Mouse (Mus musculus): ENCODE results near the gene Olfr1312.
"Not testable (repeated sequence)": the region's sequence is repeated elsewhere in the genome, so short reads cannot be mapped to it uniquely, and the experiment has no call there.

Gene Olfr1312

DNA sequence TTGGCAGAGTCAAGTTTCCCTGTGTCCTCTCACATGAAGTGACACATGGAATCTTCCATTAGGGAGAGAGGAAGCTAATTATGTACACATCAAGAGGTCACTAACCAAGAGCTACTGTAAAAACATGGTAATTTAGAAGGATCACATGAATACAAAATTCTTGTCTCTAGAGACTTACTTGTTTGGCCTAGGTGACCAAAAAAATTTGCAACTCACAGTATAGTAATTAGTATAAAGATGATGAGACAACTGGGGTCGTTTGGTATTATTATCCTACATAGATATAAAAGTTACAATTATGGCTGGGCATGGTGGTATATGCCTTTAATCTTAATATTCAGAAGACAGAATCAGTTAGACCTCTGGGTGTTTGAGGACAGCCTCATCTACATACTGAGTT is at the start of gene Olfr1312:
Gene Olfr1312 (minus strand): TSS at position 101 of the 400 bp plus-strand sequence.
- no peak for DNase-seq (ENCODE audit: low spot score in 2 of 2)

DNA sequence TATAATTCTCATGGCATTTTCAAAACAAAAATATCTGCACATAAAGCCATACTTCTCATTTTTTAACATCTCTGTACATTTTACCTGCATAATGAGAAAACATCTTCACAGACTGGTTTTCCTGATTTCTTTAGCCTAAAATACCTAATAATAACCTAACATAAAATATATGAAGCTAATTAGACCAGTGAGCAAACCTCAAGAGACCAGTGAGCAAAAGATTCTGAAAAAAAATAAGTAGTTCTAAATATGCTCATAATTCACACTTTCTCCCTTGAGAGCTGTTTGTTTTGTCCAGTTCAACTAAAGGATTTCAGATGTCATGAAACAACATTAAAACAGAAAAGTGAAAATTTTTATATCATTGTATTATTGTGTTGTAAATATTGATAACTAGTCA is 46.6 kb upstream of the Olfr1312 start, which contains the start of gene Olfr1314:
Gene Olfr1314 (minus strand): TSS at position 101 of the 400 bp plus-strand sequence.
- DNase-seq (ENCODE audit: low spot score in 2 of 2), result no peak

DNA sequence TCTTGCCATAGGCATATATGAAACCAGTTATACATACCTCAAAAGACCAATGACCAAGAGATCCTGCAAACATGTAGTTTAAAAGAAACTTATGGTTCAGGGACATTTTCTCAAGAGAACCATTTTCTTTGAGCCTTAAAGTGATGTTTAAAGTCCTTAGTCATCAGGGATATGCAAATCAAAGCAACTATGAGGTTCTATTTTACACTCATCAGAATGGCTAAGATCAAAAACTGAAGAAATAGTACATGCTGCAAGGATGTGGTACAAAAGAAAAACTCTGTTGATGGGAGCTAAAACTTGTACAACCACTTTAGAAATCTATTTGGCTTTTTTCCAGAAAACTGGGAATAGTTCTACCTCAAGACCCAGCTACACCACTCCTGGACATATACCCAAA is 27.7 kb upstream of the Olfr1312 start, which contains the start of gene Olfr1313:
Gene Olfr1313 (minus strand): TSS at position 101 of the 400 bp plus-strand sequence.
- DNase-seq (ENCODE audit: low spot score in 2 of 2), result no peak

DNA sequence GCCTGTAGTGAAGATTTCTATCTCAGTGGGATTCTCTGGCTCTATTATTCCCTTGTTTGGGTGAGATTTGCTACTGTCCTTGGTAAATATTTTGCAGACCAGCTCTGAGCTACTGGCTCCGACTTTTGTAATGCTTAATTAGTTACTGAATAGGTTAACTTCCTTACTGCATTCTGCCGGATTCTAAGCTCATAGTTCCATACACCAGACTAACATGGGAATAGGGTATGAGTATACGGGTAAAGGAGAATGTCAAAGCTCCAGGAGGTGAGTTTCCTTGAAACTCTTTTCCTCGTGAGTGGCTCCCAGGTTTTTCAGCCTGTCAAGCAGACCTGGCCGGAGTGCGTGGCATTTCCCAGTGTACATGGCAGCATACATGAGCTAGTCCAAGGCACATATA is 23.1 kb downstream of the Olfr1312 start:
- DNase-seq (ENCODE audit: low spot score in 2 of 2), result not testable (repeated sequence)

DNA sequence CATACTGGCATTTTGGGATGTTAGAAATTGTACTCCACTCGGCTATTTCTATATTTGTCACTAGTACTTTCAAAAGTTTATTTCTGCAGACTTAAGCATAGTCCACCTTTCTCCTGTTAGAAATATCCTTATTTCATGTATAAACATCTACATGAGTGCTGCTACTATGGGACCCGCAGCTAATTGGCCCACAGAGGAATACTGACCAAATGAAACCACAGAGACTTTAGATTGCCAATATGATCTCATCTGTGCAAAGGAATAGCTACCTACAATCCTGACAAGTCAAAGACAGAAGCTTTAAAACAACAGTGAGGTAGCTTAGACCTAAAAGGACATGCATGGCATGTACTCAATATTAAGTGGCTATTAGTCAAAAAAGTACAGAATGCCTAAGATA is 25.7 kb downstream of the Olfr1312 start, which contains the start of gene Olfr1311:
Gene Olfr1311 (minus strand): TSS at position 101 of the 400 bp plus-strand sequence.
- DNase-seq (ENCODE audit: low spot score in 2 of 2), result no peak

DNA sequence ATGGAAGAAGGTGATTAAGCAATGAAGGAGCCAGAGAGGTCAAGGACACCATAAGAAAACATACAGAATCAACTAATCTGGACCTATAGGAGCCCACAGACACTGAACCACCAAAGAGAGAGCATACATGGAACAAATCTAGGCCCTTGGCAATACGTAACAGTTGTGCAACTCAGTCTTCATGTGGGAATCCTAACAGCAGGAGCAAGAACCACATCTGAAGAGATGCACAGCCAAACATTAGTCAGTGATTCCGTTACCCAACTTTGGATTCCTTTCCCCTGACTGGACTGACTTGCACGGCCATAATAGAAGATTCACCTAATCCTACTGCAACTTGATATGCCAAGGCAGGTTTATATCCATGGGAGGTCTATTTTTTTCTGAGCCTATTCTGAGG is 35.1 kb downstream of the Olfr1312 start:
- DNase-seq (ENCODE audit: low spot score in 2 of 2), result no peak

DNA sequence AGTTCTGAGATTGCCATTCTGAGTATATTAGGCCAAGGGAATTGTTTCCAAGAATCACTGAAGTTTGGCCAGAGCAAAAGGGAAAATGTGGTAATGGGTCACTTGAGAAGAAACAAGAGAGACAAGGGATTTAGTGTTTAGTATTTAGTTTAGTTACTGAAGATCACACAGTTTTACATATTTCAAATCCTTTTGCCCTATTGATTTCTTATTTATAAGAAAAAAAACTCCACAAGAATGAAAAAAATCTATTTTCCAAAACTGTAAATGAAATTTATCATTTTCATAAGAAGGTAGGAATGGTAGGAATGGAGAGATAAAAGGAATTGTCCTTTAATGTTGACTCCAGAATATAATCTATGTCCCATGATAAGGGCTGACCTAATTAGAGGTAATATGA is 37.4 kb downstream of the Olfr1312 start, which contains the start of gene Olfr1310:
Gene Olfr1310 (minus strand): TSS at position 101 of the 400 bp plus-strand sequence.
- DNase-seq (ENCODE audit: low spot score in 2 of 2), result no peak

DNA sequence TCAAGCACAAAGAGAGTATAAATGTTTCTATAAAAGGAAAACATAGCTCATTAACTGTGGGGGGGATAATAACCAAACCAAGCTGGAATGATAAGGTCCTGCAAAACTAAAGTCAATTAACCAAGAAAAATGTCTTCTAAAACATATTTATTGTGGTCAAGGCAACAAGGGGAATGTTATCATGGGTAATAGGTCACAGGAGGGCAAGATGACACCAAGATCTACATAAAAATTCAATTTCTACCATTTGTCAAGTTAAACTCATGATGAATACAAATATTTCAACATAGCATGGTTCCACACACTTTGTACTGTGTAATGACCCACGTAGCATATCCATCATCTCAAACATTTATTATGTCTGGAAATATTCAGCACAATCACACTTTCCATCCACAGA is 59.9 kb downstream of the Olfr1312 start, which contains the start of gene Olfr1309:
Gene Olfr1309 (minus strand): TSS at position 101 of the 400 bp plus-strand sequence.
- DNase-seq (ENCODE audit: low spot score in 2 of 2), result no peak
